Mouse (Mus musculus) embryo, embryonic 10.5 days (tissue): ENCODE data around the gene Prkca.

Source experiments
- DNase-seq: peaks from one replicate; pipeline ENCODE4 v3.0.0-alpha.2; 2015; ENCODE audit warnings: low spot score

Prkca gene

DNA sequence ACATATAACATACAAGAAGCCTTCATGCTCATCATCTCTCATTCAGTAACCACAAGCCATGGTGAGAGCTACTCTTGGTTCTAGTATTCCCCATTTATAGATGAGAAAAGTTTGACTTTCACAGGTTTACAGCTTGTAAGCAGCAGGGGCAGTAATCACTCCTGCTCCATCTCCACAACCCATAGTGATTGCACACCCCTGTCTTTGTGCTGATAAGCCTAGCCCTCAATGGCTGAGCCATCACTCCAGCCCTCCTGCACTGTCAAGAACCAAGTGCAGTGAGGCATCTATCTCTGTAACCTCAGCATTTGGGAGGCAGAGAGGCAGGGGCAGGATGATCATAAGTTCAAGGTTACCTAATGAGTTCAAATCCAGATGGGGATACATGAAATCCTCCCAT is 48.4 kb downstream of the Prkca start:
- no peak for DNase-seq

GRCm38 (mm10) chr11:108294305-108294813 is 49.4 kb downstream of the Prkca start:
- DNase-seq: no peak

- no peak for DNase-seq
Measured at GRCm38 (mm10) chr11:108293843-108294242, 49.9 kb downstream of the Prkca start.

DNA sequence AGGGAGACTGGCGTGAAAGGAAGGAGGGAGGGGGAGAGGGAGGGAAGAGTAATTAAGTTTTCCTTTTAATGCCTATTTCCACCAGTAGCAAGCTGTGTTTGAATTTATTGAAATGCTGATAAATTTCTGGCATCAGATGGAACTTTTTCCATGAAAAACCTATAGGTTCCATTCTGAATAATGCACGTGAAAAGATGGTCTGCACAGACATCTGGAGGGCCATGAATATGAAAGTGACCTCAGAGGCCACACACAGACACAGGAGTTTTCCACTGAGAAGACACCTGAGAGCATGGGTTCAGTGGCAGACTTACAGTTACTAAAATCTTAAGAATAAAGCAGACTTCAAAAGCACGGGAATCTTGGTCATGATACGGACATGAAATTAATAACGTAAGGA is 54.5 kb downstream of the Prkca start:
- no peak for DNase-seq

DNA sequence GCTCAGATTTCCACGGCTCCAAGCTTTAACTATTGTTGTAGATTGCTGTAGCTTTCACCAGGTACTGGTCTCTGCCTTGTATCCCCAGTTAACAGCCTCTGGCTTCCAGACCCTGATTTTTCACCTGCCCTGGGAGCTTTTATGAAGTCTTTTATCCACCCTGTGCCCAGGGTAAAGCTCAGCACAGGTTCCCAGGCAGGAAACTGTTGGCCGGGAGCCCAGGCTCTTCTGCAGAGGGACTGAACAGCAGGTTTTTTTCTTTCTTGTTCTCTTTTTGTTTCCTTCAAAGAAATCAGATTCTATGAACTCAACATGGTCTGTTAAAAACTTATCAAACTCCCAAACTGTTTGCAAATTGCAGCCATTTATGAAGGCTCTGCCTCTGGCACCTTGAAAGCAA is 56.4 kb downstream of the Prkca start:
- DNase-seq: no peak

DNA sequence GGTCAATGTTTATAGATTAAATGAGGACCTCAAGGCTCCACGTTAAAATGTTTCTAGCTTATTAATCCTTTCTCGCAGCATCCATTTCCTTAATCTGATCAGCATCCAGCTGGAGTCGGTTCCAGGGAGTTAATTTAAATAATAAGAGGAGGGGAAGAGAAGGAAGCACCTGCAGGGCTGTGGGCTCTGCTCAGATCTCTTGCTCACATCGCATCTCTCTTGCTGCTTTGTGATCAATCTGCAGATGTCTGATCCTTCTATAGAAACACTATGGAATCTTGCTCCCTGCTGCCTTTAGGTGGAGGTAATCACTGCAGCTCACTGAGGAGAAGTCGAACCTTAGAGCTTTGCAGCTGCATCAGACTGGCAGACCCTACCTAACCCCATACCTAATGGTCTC is 58.7 kb downstream of the Prkca start:
- DNase-seq: no peak

- DNase-seq: no peak
Measured at GRCm38 (mm10) chr11:108282850-108283459, 60.8 kb downstream of the Prkca start.

- no peak for DNase-seq
Measured at GRCm38 (mm10) chr11:108279748-108280373, 63.9 kb downstream of the Prkca start.

GRCm38 (mm10) chr11:108277096-108277495 is 66.6 kb downstream of the Prkca start:
- no peak for DNase-seq

DNA sequence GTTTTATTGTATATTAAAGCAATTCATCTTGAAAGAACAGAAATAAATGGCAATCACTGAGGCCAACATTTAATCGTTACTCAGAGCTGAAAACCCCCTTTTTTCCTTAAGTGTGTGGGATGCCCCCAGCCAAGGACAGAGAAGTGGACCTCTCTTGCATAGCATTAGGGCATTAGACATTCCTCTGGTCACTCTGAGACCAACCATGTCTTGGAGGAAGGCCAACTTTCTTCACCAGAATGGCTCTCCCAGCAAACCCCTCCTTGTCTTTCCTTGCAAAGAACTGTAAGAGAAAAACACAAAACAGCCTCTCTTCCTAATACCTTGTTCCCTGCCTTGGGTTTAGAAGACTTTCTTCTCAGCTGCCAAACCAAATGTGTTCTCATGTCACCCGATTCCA is 67.6 kb downstream of the Prkca start:
- DNase-seq: no peak

- no peak for DNase-seq
Measured at GRCm38 (mm10) chr11:108274046-108274445, 69.7 kb downstream of the Prkca start.

DNA sequence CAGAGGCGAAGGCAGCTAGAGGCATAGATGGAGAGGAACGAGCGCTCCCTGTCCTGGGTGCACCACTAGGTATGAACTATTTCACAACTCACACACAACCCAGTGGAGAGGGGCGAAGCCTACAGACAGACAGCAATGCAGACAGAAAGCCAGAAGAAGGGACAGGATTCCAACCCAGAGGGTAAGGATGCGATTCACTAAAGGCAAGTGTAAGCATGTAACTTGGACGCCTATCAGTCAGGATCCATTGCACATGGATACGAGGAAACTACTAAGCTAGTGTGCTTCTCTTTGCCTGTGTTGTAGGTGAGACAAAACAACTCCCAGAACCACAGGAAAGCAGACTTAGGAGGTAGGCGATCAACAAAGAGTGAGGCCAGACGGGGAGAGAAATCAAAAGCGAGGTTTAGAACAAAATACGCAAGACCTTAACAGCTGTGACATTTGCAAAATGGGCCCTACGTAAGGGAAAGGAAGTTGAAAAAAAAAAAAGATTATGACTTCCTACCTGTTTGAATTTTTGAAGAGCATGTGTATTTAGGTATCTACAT is 70.2 kb downstream of the Prkca start:
- no peak for DNase-seq

GRCm38 (mm10) chr11:108272601-108273414 is 70.9 kb downstream of the Prkca start:
- no peak for DNase-seq

- no peak for DNase-seq
Measured at GRCm38 (mm10) chr11:108271305-108271704, 72.4 kb downstream of the Prkca start.

DNA sequence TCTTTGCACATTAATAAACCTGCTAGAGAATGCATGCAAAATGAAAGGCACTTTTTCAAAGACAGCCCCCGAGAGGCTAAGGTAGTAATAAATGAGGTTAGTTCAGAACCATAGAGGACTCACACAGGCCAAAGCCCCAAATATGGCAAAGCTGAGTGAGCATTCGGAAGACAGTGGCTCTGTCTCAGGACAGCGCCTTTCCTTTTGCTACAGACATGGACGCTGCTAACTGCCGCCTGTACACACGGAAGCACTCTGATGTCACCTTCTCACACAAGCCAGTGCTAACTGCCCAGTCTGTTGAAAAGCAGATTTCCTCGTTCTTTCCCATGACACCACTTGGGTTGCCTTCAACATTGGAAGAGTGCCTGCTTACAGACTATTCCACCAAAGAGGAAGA is 74.2 kb downstream of the Prkca start:
- DNase-seq: no peak

DNA sequence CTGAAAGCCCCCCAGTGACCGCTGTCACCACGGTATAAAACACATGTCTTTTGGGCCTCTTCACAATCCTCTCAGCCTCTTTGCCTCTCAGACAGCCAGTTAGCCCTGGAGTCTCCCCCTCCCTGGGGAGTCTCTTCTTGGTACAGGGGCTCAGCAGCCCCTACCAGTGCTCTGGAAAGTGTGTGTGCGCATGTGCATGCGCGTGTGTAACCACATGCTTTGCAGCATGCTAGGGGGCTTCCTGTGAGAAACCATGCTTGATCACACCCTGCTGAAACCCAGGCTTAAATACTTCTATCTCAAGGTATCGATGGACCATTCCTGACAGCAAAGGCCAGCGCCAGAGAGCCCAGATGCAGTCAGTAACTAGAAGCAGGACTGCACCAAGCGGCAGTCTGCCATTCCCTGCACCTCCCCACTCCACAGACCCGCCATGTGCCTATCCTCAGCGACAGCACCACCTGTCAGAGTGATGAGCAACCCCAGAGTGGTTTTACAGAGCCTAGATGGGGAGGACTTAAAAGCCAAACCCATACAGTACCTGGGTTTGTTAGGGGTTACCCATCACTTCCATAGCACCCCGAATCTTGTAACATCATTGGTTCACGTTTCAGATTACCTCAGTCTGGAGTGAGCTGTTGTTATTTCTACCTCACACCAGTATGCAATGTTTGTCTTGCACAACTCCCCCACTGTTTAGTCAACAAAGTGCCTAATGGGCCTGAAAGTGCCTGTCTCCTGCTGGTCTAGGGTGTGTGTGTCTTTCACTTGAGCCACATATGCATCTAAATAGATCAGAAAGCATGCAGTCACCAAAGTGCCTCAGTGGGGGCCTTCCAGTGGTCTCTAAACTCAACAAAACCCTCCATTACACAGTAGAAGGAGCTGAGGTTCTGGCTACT is 75.1 kb downstream of the Prkca start:
- DNase-seq: no peak

DNA sequence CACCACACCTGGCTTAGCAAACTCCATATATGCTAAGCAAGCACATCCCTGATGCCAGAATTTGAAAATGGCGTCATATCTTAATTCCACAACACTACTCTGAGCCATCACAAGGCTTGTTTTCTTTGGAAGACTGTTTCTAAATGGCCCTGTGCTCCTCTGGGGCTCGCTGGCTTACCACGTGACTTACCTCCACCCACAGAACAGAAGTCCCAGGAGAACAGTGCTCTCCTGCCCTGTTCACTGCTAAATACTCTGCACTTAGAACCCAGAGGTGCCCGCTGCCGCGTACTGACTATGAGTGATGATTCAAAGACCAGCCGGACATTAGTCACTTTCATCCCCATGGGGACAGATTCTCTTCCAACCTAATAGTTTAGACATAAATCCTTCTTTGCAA is 75.9 kb downstream of the Prkca start:
- no peak for DNase-seq

- no peak for DNase-seq
Measured at GRCm38 (mm10) chr11:108267066-108267465, 76.7 kb downstream of the Prkca start.

DNA sequence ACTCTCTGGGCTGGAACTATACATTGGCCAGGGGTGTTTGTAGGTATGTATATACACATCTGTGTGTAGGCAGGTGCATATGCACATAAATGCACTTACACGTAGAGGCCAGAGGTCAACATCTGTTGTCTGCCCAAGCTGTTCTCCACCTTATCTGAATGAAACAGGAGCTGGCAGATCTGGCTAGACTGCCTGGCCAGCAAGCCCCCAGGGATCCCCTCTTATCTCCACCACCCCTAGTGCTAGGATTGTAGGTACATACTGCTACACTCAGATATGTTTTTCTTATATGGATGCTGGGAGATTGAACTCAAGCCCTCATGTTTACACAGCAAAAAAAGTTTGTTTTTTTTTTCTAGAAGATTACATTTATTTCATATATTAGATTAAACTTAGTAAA is 79.9 kb downstream of the Prkca start:
- no peak for DNase-seq

DNA sequence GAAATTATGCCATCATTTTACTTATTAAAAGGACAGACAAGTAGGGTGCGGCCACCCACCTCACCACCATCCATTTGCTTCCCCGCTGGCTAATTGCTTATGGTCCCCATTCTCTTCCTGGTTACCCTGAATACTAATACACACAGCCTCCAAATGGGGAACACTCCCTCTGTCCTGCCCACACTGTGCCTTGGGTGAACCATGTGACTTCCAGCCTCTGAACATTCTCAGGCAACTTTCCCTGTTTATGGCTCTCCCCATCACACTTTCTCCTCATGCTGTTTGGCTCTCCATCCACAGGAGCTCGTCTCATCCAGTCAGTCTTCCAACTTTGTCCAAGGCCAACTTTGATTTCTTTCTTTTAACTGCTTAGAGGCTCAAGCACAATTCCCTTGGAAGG is 80.3 kb downstream of the Prkca start:
- DNase-seq: no peak

- no peak for DNase-seq
Measured at GRCm38 (mm10) chr11:108261751-108262160, 82.0 kb downstream of the Prkca start.
